Mouse (Mus musculus): Measurements from ENCODE around the gene Rrh.

Gene Rrh

DNA sequence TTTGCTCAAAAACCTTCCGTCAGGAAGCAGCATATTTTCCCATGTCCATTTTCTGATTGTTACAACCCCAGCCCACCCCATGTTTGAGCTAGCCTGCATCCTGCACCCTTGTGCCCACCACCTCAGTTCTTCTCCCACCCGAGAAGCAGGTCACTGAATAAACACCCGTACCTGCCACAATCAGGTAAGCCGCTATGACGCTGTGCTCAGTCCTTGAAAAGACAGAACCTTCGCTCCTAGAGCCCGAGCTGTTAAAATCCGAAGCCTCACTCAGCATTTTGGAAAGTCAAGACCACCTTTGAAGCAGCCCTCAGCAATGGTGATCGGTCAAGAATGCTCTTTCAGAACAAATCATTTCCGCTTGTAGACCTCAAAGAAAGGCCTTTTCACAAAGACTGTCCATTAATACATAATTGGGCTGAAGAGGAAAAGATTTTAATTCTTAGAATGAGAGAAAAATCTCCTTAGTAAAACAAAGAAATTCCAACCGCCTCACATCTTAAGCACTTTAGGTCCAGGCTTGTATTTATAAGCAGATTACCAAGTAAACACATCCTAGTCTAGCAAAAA lies at the start of gene Rrh:
Gene Rrh, minus strand, starts transcription at position 382 of the 570 bp plus-strand sequence.
- in situ Hi-C loops (cut with MseI, MboI), result no loop called here

DNA sequence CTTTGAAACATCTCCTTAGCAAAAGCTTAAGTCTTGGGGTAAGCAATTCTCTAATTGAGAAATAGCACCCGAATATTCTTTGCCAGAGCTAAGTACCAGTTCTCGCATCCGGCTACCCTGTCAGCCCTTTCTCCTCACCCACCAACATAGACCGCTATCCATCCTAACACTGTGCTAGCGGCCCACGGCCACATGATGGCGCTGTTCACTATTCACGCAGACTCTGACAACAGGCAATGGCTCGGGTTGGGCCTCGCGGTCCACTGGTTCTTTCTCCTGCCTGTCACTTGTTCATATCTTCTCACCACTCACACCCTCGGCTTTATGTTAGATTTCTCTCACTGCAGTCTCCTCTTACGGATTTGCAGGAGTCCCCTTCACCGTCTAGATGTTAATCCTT lies 41.3 kb upstream of the Rrh start:
- in situ Hi-C loops (cut with MseI, MboI), result no loop called here

DNA sequence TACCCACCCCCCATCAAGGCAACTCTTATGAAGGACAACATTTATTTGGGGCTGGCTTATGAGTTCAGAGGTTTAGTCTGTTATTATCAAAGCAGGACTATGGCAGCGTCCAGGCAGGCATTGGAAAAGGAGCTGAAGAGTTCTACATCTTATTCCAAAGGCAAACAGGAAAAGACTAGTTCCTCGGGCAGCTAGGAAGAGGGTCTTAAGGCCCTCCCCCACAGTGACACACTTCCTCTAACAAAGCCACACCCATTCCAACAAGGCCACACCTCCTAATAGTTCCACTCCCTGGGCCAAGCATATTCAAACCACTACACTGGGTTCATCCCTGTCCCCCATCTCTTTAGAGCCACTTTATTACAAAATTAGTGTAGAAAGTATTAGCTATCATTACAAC lies 40.2 kb upstream of the Rrh start:
- in situ Hi-C loops (cut with MseI, MboI), result no loop called here

DNA sequence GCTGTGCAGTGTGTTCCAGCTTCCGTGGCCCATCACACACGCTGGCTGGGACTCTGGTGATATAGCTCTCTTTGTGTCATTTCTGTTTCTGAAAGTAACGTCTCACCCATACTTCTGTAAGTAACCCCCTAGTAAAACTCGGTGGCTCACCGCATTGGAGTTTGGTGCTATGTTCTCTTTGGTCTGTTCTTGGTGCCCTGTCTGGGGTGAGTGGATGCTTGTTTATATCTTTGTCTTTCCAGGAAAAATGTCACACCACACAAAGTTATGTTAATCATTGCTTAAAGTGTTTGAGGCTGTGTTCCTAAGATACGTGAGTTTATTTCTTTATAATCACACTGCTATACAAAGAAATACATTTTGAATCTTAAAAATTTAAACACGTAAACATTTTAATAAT lies 24.5 kb upstream of the Rrh start:
- in situ Hi-C loops (cut with MseI, MboI), result no loop called here

DNA sequence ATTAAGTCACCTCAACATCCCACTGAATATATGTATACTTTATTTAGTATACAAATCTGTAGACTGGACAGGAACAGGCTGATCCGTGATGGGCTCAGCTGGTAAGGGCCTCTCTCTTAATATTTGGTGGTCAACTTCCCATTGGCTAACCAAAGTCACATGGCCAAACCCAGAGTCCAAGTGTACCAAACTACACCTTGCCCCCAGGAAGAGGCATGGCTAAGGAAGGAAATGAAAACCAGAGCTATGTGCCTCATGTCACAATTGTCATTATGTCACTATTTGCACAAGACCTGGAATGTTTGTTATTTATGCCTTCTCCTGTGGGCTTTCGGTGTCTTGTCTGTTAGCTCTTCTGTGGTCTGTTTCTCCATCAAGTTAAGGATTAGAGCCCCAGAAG lies 23.5 kb upstream of the Rrh start:
- in situ Hi-C loops (cut with MseI, MboI), result no loop called here

DNA sequence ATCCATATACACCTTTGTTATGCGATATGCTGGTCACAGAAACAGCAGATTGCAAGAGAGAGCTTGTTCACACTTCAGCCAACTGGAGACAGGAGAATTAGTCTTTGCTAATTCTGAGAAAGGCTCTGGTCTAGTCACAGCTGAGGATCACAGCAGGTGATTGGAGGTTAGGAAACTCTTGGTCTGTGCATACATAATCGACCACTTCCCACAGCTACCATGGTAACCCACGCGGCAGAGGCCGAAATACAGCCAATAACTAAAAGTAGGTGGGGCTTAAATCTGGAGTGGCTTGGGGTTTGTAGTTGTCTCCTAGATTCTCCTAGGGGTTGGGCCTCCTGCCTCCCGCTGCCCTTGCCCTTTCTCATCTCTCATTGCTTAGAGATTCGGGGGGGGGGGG lies 15.6 kb upstream of the Rrh start:
- in situ Hi-C loops (cut with MseI, MboI), result no loop called here

DNA sequence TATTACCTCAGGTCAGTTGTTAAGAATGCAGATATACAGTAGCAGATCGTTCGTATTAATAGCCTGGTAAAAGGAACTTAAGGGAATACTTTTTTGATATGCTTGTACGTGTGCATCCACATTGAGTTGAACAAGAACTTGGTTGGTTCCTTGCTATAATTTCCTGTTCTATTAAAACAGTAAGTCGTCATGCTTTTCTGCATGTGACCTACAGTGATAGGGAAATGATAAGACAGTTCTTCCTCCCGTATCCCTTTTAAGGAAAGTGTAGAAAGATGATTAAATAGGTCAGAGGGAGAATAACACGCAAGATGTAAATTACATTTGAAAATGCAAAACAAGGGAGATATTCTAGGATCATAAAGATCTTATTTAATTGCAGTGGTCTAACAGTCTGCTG lies 14.6 kb upstream of the Rrh start:
- in situ Hi-C loops (cut with MseI, MboI), result no loop called here

DNA sequence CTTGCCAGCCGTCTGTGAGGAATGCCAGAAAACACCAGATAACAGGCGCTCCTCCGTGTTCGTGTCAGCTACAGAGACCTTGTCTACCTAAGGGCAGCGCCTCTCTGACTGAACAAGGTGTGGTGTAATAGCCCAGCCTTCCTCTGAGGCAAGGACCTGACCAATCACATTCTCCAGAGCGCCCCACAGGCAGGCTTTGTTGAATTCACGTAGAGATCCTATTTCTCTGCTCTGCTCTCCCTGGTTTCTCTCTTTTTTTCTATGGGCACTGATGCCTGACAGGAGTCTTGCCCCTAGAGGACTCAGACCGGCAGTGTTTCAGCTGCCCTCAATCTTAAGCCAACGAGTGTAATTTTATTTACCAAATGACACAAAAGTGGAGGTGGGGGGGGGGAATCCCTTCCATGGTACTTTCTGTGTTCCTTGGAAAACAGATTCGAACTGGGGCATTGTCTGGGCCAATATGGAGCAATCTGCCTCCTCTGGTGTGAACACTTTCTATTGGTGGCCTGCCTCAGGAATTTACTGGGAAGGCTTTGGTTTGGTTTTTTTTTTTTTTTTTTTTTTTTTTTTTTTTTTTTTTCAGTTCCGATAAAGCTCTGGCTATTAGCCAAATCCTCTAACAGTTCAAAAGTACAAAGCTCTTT lies 13.8 kb upstream of the Rrh start:
- in situ Hi-C loops (cut with MseI, MboI), result no loop called here

DNA sequence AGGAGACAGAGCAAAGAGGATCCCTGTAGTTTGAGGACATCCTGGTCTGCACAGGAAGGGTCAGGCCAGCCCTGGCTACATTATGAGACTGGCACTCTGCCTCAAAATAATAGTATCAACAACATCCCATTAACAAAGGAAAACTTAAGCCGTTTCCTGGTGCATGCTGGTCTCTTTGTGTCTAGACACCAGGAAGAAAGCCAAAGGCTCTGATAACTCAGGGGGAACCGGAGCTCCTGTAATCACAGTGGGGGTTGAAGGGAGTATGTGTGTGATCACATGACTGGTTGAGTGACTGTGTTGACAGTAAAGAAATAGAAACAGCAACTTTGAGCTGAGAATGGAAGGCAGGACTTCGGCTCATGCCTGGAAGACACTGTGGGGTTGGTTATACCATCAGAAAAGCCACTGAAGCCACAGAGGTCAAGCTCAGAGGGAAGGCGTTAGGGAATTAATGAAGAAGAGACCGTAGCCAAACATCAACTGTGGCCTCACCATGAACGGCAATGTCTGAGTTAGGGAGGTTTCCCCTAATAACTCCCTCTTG lies 13.1 kb upstream of the Rrh start, which contains the start of gene Cfi:
Gene Cfi, plus strand, starts transcription at position 497 of the 547 bp plus-strand sequence.
- in situ Hi-C loops (cut with MseI, MboI), result no loop called here

DNA sequence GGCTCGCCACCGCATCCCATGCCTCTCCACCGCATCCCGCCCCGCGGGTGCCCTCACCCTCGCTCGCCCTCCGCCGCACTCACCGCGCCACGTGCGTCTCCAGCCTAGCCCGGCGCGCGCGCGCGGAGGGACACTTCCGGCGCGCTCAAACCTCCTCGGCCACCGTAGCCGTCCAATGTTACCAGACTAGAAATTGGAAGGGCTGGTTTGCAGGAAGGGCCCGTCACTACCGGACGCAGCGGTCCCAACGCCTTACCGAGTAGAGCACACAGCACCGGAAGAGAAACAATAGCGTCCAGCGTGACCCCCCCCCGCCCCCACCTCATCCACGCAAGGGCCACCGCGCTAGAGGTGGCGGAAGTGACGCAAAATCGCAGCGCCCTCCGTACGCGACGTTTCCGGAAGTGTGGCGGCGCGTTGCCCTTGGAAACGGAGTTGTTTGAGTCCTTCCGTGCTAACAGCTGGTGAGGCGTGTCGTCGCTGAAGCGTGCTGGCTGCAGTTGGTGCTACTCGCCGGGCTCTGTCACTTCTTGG lies 8.7 kb upstream of the Rrh start, which contains the start of gene Gar1:
Gene Gar1, minus strand, starts transcription at position 362 of the 534 bp plus-strand sequence.
- in situ Hi-C loops (cut with MseI, MboI), result no loop called here

DNA sequence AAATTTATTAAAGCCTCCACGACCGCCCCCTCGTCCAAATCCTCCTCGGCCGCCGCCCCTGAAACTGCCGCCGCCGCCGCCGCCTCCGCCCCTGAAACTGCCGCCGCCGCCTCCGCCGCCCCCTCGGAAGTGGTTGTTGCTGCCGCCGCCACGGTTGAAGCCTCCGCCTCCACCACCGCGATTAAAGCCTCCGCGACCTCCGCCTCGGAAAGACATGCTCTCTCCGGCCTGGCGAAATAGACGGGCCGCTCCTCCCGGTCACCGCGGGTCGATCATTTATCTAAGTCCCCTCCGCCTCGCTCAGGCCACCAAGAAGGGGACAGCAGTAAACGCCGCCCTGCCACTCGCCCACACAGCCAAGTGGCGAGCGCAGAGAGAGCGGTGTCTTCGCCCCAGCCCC lies 8.2 kb upstream of the Rrh start:
- in situ Hi-C loops (cut with MseI, MboI), result no loop called here

DNA sequence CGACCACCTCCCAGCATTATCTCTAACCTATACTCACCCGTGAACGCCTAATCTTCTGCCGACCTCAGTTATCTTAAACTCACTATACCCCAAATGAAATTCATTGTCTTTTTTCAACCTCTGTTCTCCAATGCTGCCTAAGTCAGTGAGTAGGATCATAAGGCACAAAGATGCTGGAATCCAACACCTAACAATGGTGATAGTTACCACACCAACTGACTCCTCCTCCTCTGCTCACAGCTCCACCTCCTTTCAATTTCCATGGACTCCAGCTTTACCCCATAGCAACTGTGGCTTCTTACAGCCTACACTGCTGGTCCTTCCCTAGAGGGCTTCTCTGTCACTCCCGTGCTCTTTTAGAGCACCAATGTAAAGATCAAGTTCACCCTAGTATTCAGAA lies 5.3 kb upstream of the Rrh start:
- in situ Hi-C loops (cut with MseI, MboI), result no loop called here

DNA sequence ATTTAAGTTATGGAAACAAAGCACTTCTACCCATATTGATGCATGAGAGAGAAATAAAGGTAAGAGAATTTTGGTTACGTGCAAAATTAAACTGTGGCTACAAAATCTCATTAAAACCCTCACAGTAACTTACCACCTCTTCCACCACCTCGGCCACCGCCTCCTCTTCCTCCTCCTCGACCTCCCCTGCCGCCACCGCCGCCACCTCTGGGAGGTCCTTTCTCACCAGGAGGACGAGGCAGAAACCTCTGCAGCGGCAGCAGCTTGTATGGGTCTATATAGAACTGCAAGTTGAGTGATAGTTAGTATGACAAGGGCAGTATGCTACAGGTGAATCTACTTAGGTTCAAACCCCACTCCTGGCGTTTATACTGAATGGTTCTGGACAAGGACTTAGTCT lies 4.3 kb upstream of the Rrh start:
- in situ Hi-C loops (cut with MseI, MboI), result no loop called here

DNA sequence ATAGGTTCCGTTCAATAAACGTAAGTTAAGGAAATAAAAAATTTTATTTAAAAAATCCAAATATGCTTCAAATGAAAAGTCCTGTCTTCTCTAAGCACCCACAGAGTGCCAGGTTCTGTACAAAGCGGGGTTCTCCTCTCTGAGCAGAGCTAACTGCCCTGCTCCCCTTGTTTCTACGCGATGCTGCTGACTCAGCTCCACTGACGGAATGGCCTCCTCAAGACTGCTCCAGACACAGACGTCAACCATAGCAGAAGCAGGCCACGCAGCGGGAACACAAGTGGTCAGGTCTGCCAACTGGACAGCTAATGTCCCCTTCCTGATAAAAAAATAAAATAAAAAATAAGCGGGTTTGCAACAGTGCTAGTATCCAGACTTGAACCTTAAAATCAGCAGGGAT lies 2.5 kb upstream of the Rrh start:
- in situ Hi-C loops (cut with MseI, MboI), result no loop called here

DNA sequence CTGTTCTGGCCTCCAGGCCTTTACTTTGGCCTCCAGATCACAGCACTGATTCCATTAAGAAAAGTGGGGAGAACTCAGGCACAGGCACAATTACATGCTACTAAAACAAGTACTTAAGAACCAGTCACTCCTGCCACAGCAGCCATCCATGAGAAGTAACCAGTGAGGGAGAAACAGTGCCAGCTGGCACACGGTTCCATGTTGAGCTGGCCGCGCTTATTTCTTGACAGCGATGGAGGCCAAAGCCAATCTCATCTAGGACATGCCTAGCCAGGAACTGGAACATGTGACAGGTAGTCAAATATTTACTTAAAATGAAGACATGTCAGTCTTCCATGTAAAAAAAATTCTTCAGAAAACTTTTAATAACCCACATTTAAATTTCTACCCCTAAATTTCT lies 1.8 kb upstream of the Rrh start:
- in situ Hi-C loops (cut with MseI, MboI), result no loop called here

DNA sequence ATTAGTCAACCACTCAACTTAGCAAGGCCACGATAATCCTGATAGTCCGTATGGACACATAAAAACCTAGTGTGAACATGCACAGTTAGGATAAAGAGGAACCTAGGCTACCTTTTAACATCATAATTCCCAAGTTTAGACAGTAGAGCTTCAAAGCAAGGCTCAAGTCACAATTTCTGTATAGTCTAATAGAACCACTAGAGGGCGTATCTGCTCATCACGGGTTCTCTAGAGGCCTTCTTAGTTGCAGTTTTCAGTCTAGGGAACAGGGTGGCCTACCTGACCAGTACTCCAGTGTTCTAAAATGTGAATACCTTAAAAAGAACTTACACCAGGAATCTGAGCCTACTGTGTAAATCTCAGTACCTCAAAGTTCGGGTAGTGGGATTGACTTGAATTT lies 906 bp upstream of the Rrh start:
- in situ Hi-C loops (cut with MseI, MboI), result no loop called here

DNA sequence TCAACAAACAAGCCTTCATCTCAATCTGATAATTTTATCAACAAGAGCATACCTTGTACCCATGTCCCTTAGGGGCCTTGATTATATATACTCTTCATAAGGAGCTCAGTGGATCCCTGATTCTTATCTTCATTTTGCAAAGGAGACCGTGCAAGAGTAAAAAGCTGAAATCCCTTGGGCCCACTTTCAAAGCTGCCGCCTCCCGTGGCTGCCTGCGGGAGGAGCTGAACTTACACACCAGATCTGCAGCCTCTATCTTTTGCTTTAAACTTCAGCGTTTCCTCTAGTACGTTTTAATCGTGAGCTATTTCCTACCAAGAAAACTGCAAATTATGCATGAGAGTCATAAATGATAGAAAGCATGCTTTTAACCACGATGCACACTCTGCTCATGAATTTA lies 651 bp downstream of the Rrh start:
- in situ Hi-C loops (cut with MseI, MboI), result no loop called here

DNA sequence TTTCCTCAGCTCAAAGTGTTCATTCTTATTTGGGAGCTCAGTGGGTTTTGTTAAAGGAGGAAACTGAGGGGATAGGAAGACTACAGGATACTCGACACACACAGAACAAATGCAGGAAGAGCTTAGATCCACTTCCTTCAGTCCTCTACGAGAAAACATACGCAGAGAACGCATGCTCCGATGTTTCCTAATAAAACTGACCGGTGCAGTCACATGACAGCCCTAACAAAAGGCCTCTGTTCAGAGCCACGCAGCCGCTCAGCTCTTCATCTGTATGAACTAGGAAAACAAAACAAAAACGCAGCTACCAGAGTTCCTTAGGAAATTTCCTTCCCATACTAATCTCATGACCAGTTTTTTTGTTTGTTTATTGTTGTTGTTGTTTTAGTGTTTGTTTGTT lies 1.5 kb downstream of the Rrh start:
- in situ Hi-C loops (cut with MseI, MboI), result no loop called here

DNA sequence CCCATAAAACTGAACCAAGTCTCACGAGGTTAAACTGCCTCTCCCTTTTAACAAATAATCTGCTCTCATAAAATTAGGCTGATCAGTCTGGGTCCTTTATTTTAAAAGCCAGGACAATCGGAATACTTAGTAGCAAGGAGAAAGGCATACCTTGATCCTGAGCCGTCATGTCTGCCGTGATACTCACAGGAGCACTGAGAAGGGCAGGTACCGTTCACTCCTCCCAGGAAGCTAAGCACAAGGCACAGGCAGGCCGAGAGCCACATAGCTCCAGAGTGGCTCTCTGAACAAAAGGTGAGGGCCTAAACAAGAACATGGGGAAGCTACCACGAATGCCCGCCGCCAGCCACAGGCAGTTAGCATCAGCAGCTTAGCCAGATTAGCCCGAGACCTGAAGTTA lies 18.6 kb downstream of the Rrh start, which contains the start of gene Lrit3:
Gene Lrit3, minus strand, starts transcription at position 266 of the 400 bp plus-strand sequence.
- in situ Hi-C loops (cut with MseI, MboI), result no loop called here

DNA sequence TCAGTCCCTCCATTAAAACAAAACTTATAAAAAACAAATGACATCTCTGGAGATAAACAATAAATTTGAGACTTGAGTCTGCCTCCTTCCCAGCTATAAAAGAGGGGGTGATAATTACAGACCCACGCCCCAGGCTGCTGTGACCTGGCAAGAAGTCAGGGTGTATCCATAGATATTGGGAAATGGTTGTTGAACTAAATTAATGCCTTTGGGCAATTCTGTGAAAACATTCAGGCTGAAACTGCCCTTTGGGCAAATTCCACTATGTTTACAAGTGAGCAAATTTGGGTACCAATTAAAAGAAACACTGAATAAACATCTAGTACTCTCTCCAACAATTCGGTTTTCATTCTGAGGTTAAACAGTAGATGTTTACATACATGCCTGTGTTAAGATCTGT lies 23.4 kb downstream of the Rrh start:
- in situ Hi-C loops (cut with MseI, MboI), result no loop called here

DNA sequence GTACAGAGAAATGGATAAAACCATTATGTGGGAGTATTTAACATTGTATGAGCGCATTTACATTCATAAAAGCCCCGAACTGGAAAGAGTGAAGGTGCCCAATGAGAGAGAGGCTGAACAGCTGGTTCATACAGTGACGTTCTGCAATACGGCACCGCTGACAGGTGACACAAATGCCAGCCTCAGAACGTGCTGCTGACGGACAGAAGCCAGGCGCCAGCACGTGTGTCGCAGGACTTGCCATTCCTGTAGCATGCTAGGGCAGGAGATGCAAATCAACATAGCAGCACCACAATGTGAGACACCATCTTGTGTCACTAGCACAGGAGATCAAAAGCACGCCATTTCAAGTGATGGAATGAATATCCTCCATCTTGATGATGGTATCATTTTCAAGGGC lies 23.8 kb downstream of the Rrh start:
- in situ Hi-C loops (cut with MseI, MboI), result no loop called here

DNA sequence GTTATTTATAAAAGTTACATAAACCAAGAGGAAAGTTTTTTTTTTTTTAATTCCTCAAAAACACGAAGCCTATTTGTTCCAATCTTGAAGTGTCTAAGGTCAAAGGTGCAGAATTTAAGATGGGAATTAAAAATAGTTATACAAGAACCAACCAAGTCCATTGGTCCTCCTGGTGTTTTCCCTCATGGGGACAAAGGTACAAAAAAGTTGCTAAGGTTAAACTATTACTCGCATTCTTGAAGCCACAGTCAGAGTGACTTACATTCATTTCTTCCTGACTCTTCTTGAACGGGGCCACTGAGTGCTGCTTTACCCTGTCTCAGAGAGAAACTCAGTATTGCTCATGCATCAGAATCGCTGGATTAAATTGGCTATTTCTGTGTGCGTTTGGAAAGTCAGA lies 25.0 kb downstream of the Rrh start:
- in situ Hi-C loops (cut with MseI, MboI), result no loop called here

DNA sequence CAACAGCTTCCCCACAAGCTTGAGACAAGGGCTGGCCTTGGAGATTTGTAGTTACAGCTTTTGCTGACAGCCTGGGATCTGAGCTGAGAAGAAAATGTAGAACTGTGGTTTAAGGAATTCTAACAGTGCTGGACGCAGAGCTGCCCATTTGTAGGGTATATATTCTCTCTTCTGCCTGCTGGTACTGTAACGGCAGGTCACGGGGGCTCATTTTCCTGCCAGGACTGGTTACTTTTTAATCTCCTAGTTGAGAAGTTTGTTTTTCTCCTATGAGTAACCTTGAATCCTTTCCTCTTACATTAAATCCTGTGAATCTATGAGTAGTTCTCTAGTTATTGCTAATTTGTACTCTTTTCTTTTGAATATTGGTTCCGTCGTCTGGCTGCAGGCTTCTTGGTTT lies 28.6 kb downstream of the Rrh start:
- in situ Hi-C loops (cut with MseI, MboI), result no loop called here
